Mouse (Mus musculus): ENCODE results near the gene Ilvbl. TPM values are rescaled to one million over a fixed set of nuclear protein-coding genes. Genes with fewer than 3 reads are reported as not detected.
"Not testable (repeated sequence)": the region's sequence is repeated elsewhere in the genome, so short reads cannot be mapped to it uniquely, and the experiment has no call there.

Gene Ilvbl
- total RNA-seq, 1 experiment from 2014 or later = 11.9 TPM

DNA sequence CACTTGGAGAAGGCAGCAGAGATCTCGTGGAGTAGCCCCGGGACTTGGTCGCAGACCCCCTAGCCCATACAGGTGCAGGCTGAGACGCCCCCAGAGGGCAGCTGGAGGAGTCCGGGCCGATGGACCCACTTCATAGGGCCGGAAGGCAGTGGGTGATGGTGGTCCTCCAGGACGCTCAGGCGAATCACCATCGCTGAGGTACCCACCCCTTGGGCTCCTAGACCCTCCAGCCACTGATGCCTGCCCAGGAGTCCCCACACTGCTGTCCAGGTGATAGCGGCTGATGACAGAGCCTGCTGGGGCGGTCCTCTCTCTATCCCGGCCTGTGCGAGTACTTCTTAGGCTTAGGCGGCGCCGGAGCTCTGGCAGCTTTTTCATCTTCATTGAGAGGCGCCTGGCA, 15.1 kb downstream of the Ilvbl start:
- no peak for ATAC-seq (ENCODE audit: extremely low read depth, insufficient number of reproducible peaks, low FRiP score, poor library complexity, severe bottlenecking)

DNA sequence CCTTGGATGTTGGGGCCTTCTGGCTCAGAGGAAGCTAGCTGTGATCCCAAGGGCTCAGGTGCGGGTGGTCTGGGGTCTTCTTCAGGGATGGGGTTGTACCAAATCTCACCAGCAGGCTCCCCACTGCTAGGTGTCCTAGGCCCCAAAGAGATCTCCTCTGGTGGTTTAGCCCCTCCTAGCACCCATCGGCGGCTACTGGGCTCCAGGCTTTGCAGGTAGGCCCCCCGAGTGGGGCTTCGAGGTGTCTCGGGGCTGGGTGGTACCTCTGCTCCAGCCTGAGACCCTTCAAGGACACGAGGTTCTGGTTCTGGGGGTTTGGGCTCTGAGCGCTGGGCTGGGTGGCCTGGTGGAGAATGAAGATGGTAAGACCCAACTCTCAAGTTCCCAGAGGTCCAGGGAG, 15.8 kb downstream of the Ilvbl start:
- ATAC-seq (ENCODE audit: extremely low read depth, insufficient number of reproducible peaks, low FRiP score, poor library complexity, severe bottlenecking) = no peak

DNA sequence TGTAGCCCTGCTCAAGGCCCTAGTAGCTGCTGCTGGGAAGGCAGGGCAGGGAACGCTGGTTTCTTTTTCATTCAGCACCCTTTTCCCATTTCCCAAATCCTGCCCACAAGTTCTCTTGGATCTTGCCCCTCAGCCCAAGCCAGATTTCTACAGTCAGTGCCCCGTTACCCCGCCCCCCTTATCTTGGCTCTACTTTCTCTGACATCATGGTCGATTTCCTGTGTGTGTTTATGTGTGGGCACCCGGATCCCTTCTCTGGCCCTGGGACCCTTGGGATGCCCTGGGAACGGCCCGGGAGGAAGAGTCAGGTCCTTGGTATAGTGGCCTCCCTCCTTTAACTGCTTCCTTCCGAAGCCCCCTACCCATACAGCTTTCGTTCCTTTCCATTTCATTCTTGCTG, 16.6 kb downstream of the Ilvbl start:
- ATAC-seq (ENCODE audit: extremely low read depth, insufficient number of reproducible peaks, low FRiP score, poor library complexity, severe bottlenecking) = no peak

DNA sequence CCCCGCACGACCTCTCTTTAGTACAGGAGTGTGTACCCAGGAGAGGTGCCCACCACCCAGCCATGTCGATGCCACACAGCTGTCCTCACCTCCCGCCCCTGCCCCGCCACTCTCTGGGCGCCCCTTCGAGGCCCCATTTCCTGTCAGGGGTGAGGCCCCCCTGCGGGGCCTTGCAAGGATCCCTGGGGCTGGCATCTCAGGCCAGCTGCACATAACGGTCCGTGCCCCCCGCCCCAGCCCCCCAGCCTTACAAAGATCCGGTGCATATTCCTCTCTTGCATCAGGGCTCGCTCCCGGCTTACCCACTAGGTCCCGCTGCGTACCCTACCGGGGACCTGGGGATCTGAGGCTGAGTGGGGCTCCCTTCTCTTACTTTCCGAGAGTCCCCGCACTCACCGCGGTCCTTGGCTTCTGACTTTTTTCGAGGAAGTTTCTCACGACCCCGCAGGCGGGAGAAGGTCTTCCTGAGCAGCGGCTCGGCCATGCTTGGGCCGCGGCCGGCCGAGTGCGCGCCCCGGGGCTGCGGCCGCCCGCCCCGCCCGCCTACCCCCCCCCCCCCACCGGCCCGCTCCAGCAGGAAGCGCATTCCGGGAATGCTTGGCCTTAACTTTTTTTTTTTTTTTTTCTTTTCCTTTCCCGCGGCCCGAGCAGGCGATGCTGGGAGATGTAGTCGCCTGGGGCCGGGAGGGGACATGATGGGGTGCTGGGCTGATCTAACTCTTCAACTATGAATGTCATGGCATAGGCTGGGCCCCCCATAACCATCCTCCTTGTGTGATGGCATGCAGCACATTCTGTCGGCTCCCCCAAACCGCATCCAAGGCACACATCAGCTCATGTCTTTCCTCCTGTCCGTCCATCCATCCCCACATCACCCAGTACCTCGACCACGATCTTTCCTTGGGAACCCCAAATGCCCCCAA, 17.5 kb downstream of the Ilvbl start, which contains the start of gene Syde1:
Syde1 (minus strand) TSS at position 559 of the 923 bp plus-strand sequence.
- ATAC-seq (ENCODE audit: extremely low read depth, insufficient number of reproducible peaks, low FRiP score, poor library complexity, severe bottlenecking) = no peak

DNA sequence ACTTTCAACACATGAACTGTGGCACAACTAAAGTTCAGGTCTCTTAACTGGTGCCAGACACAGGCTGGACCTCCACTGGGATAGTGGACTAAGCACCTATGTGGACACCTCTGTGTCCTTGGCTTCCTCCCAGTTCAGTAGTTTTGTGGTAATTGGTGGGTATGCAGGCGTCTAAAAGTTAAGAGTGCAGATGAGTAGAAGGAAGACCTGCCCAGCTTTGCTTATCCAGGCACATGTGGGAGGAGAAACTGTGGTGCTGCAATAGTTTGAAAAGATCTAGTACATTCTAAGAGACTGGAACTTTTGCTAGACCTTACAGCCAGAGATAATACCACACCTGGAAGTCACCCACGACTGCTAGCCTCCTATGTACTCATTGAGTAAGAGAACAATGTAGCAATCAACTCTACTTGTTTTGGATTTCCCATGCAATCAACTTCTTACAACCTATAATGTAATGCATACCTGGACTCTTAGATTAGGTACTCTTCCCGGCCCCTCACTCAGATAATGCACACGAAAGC, 18.8 kb downstream of the Ilvbl start:
- ATAC-seq (ENCODE audit: extremely low read depth, insufficient number of reproducible peaks, low FRiP score, poor library complexity, severe bottlenecking) = no peak

DNA sequence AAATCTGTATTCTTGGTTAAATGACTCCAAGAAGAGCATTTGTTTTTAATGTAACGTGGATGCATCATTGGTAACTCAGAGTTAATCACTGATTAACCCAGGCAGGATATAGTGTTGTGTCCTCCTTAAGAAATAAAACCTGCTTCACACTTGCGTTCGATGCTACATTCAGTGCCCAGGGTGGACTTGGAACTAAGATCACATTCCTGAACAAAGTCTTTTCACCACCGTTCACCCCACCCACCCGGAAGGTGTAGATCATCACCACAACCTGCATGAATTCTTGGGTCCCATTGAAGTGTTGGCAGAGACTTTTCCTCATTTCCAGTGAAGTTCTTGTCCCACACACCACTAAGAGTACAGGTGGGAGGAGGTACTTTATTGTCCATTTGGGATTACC, 19.6 kb downstream of the Ilvbl start:
- no peak for ATAC-seq (ENCODE audit: extremely low read depth, insufficient number of reproducible peaks, low FRiP score, poor library complexity, severe bottlenecking)

DNA sequence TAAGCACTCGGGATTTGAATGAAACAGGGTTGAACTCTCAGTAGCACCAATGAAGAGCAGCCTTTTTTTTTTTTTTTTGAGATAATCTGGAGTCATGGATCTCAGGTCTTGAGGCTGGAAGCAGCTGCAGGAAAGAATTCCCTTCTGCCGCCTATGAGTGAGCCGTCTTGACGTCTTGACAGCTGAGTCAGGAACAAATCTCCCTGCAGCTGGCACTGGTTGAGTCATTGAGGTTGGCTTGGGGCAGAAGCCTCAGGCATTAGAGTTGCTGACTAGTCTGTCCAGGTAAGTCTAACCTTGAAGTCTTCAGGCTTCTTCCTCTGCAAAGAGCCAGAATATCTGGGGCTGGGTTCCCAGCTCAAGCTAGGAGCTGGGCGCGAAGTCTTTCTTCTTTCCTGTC, 20.0 kb downstream of the Ilvbl start:
- no peak for ATAC-seq (ENCODE audit: extremely low read depth, insufficient number of reproducible peaks, low FRiP score, poor library complexity, severe bottlenecking)

DNA sequence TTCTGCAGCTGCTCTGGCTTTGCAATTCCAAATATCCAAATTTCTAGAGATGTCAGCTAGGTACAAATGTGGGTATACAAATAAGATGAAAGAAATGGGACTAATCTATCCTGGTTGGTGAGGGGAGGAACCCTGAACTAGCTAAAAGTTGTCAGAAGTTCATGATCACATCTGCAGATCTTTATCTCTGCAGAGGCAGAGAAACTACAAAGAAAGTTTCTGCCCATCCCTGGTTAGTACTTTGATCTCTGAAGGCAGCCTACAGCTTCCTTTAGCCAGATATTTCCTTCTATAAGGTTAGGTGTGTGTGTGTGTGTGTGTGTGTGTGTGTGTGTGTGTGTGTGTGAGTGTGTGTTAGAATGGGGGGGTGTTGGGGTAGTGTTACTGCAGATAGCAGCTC, 20.4 kb downstream of the Ilvbl start:
- ATAC-seq (ENCODE audit: extremely low read depth, insufficient number of reproducible peaks, low FRiP score, poor library complexity, severe bottlenecking) = no peak

DNA sequence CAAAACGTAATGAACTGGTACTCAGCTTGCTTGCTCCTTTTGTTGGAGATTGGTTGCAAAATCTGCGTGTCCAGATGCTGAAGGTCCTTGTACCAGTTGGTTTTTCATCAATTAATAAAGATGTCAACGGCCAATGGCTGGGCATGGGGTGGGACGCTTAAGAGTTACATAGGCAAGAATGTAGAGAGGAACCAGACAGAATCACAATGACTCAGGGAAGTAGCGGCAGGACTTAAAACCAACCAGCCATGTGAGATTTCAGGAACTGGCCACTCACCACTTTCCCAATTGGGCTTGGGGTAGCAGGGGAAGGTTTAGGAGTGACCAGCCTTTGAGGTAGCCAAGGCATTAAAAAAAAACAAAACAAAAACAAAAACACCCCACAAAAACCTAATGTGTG, 25.7 kb downstream of the Ilvbl start:
- no peak for ATAC-seq (ENCODE audit: extremely low read depth, insufficient number of reproducible peaks, low FRiP score, poor library complexity, severe bottlenecking)

DNA sequence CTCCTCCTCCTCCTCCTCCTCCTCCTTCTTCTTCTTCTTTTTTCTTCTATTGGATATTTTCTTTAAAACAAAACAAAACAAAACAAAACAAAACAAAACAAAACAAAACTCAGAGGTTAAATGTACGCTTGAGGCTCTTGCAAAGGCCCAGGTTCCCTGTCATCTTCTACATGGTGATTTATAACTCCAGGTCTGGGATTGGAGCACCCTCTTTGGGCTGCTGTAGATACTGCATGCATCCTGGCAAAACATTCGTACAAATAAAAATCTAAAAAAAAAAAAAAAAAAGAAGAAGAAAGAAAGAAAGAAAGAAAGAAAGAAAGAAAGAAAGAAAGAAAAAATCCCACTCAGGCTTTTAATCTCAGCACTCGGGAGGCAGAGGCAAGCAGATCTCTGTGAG, 30.9 kb downstream of the Ilvbl start:
- ATAC-seq (ENCODE audit: extremely low read depth, insufficient number of reproducible peaks, low FRiP score, poor library complexity, severe bottlenecking) = no peak

DNA sequence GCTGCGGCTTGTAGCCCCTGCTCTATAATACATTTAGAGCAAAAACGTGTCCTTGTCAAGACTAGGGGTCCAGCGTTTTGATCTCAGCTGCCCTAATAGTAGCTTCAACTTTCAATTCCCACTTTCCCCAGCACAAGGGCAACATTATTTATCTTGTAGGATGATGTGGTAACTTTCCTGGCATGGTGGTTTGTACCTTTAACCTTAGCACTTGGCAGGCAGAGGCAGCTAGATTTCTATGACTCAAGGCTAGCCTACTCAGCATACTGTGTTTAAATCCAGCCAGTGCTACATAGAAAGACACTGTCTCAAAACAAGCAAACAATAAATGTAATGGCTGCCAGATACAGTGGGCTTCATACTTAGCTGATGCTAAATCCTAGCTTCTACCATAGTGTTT, 33.5 kb downstream of the Ilvbl start:
- no peak for ATAC-seq (ENCODE audit: extremely low read depth, insufficient number of reproducible peaks, low FRiP score, poor library complexity, severe bottlenecking)

DNA sequence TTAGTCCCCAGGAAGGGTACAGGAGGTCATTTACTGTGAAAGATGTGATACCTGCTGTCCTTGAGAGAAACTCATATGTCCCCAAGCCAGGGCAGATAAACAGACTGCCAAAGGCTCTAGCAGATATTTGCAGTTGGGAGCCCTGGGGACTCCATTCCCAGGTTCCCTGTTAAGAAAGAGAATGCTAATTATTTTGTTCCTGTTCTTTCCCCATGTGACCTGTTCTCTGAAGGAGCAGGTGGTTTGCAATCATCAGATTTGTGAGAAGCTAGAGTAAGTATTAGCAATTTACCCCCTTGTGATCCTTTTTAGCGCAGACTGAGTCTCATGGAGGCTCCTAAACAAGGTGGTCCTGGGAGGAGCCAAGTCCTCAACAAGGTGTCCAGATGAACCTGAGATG, 43.8 kb downstream of the Ilvbl start, which contains the start of gene Olfr1357:
Olfr1357 (minus strand) TSS at position 101 of the 400 bp plus-strand sequence.
- no peak for ATAC-seq (ENCODE audit: extremely low read depth, insufficient number of reproducible peaks, low FRiP score, poor library complexity, severe bottlenecking)

DNA sequence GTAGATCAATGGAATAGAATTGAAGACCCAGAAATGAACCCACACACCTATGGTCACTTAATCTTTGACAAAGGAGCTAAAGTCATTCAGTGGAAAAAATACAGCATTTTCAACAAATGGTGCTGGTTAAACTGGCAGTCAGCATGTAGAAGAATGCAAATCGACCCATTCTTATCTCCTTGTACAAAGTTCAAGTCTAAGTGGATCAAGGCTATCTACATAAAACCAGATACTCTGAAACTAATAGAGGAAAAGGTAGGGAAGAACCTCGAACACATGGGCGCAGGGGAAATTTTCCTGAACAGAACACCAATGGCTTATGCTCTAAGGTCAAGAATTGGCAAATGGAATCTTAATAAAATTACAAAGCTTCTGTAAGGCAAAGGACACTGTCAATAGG, 49.0 kb downstream of the Ilvbl start:
- ATAC-seq (ENCODE audit: extremely low read depth, insufficient number of reproducible peaks, low FRiP score, poor library complexity, severe bottlenecking) = not testable (repeated sequence)

DNA sequence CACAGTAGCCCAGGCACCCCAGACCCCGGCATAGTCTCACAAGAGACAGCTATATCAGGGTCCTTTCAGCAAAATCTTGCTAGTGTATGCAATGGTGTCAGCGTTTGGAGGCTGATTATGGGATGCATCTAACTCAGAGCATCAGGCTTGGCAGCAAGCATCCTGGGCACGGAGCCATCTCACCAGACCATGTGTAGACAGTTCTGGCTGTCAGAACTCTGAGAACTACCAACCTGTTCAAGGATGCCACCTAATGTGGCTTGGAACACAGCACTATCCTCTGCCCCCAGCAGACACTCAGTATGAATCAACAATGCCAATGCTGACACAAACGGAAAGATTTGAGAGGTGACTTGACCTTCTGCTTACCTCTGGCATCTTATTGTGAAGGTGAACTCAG, 56.0 kb downstream of the Ilvbl start:
- no peak for ATAC-seq (ENCODE audit: extremely low read depth, insufficient number of reproducible peaks, low FRiP score, poor library complexity, severe bottlenecking)

DNA sequence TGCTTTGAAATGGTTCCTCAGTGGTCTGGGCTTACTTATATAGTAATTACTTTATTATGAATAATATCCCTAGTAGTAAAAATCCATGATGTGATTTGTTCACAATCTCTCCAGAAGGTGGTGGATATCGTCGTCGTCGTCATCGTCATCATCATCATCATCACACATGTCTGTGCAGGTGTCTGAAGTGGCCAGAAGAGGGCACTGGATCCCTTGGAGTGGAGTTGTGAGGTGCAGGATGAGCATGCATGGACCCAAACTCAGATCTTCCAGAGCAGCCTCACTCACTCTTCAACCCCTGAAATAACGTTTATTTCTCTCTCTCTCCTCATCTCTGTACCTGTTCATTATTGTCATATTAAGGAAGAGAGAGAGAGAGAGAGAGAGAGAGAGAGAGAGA, 58.2 kb downstream of the Ilvbl start:
- ATAC-seq (ENCODE audit: extremely low read depth, insufficient number of reproducible peaks, low FRiP score, poor library complexity, severe bottlenecking) = no peak

Other genes with a start within 250 kb of the Ilvbl start
- gene Agpat3, start 221.9 kb upstream of the Ilvbl start, total RNA-seq (2017) = 28.7 and 34.6 TPM in 2 replicates
- gene Rrp1, start 161.3 kb upstream of the Ilvbl start, total RNA-seq (2017) = 258 and 282 TPM in 2 replicates
- 40.5 and 40.9 TPM in 2 replicates for gene Cstb, start 148.7 kb upstream of the Ilvbl start, total RNA-seq (2017)
- 5.2 and 6.0 TPM in 2 replicates for gene Pdxk, start 109.4 kb upstream of the Ilvbl start, total RNA-seq (2017)
- not detected in 2 replicates for gene Olfr1358, start 56.9 kb upstream of the Ilvbl start, total RNA-seq (2017)
- 0.58 and 1.5 TPM in 2 replicates for gene Syde1, start 17.6 kb downstream of the Ilvbl start, total RNA-seq (2017)
- not detected in 2 replicates for gene Olfr1357, start 43.7 kb downstream of the Ilvbl start, total RNA-seq (2017)
- not detected in 2 replicates for gene Casp14, start 143.9 kb downstream of the Ilvbl start, total RNA-seq (2017)
- not detected in 2 replicates for gene Ccdc105, start 178.7 kb downstream of the Ilvbl start, total RNA-seq (2017)
- not detected in 2 replicates for gene Slc1a6, start 206.2 kb downstream of the Ilvbl start, total RNA-seq (2017)